Mouse (Mus musculus): ENCODE measurements around the gene Erg.
A peak's percentile ranks its signal among the peaks of the same experiment; 100 is the strongest.

Erg gene

DNA sequence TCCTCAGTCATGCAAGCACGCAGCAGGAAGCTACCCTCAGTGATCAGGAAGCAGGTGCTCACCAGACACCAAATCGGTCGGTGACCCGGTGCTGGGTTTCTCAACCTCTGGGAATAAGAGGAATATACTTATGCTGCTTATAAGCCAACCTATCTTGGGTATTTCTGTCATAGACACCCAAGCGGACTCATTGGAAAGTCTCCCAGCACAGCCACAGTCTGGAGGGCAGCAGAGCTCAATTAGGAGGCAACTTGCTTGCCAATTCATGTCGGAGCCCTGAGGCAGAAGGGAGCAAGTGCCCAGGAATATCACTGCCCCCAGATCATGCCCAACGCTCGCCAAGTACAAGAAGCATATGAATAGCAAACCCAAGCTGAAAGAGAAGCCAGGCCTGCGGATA lies 184.5 kb downstream of the Erg start:
- no peak for DNase-seq (ENCODE audit: low read depth in 1 of 2, low spot score in 2 of 2)

DNA sequence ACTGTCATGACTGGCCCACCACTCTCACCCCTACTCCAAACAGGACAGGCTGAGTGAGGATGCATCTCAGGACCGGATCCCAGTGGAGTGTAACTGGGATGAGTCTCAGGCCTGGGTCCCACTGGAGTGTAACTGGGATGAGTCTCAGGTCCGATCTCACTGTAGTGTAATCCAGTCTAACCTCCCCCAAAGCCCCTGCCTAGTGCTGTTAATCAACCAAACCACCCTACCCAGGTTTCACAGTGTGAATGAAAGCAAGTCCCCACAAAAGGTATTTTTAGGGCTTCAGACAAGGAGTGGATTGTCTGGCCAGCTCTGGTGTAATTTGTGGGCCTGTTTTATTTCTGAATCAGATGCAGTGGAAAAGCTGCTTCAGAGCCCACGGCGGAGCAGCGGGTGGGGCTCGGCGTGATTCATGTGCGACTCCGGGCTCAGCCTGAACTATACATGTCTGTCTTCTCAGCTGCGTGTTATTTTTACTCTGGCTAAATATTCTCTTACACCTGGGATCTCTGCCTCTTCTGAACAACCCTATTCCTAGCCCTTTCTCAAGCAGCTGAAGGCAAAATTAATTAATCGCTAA lies 187.5 kb downstream of the Erg start:
- DNase-seq (ENCODE audit: low read depth in 1 of 2, low spot score in 2 of 2): no peak

GRCm38 (mm10) chr16:95390787-95391186 lies 195.6 kb downstream of the Erg start:
- DNase-seq (ENCODE audit: low read depth in 1 of 2, low spot score in 2 of 2): no peak

DNA sequence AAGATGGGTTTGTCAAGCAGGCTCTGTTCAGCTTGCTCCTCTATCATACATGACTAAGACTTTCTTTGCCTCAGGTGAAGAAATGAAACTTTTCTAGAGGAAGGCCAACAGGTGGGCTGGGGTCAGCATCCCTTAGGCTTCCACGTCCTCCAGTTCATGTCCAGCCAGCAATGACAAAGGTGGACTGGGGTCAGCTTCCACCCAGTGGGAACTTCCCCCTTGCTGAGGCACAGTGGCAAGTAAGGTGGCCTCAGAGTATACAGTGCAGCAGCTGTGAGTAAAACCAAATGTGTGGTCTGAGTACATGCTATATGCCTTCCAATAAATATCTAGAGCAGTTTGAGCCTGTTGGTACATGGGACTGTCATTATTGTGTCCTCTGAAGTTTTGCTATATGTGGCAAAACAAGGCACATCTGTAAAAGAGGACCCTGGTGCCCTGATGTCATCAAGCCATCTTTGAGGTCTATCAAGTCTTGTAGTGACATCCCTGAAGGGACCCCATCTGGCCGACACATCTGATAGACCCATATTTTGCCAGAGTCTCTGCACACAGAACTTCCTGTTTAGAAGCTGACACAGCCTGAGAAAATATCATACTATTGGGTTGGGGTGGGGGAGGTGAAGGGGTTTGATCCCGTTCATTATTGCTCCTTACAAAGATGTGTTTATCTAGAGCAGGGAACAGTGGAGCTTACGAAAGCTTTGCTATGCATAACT lies 197.4 kb downstream of the Erg start:
- no peak for DNase-seq (ENCODE audit: low read depth in 1 of 2, low spot score in 2 of 2)

GRCm38 (mm10) chr16:95388292-95388691 lies 198.1 kb downstream of the Erg start:
- DNase-seq (ENCODE audit: low read depth in 1 of 2, low spot score in 2 of 2): no peak

DNA sequence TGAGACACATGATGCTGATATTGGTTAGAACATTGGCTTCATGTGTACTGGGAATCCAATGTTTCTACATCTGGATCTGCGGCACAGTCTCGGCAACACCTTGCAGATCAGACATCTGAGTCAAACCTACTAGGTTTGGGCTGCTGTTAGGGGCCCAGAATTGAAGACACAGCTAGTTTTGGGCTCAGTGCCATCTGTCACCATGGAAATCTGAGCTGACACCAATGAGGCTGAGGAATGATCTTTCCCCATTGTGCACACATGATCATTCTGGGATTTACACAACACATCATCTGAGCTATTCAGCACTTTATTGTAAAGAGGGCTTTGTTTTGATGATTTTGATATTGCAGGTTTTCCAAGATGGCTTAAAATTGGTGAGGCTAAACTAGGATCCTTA lies 199.4 kb downstream of the Erg start:
- DNase-seq (ENCODE audit: low read depth in 1 of 2, low spot score in 2 of 2): no peak

DNA sequence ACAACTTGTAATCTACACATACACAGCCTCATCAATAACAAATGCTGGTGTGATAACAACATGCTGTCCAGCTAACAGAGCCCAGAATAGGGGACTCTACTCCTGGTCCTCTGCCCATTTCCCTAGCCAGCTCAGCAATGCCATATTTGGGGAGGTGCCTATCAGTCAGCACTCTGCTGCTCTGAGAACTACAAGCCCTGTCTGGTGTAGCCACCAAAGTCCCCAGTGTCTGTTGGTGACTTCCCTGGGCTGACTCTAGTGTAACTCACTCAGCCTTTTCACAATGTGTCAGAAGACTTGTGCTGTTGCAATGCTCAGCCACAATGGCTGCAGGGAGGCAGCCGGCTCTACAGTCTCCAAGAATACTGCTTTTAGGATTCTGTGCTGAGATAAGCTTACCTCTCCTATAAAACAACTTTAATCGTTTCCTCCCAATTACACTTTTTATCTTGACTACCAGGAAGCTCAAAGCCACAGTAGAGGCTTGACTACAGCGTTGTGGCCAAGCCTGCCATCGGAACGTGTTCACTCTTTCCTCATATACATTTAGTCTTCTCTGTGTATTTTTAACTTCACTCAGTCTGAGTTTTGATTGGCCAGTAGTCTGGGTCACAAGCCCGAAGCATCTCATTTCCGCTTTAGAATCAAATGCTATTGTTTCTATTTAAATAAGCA lies 201.0 kb downstream of the Erg start:
- DNase-seq (ENCODE audit: low read depth in 1 of 2, low spot score in 2 of 2): no peak

- DNase-seq (ENCODE audit: low read depth in 1 of 2, low spot score in 2 of 2): peak in 1 of 2 experiments; percentile 42
These were observed 201.7 kb downstream of the Erg start for GRCm38 (mm10) chr16:95384590-95385148.

DNA sequence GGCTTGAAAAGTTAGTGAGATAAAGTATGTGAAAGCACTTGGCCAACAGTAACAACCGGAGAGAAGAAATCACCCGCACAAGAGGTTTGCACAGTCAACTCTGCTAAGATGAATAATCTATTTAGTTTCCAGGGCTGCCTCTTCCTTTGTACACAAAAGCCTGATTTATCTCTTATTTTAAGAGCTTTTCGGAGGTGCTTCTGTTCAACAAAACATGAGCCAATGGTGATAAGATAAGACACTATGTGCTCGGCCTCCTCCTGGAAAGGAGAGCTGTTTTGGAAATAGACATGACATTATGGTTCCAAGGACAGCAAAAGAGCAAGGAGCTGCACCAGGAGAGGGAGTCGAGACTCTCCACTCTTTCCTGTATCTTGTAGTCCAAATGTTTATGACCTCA lies 204.1 kb downstream of the Erg start:
- DNase-seq (ENCODE audit: low read depth in 1 of 2, low spot score in 2 of 2): no peak

DNA sequence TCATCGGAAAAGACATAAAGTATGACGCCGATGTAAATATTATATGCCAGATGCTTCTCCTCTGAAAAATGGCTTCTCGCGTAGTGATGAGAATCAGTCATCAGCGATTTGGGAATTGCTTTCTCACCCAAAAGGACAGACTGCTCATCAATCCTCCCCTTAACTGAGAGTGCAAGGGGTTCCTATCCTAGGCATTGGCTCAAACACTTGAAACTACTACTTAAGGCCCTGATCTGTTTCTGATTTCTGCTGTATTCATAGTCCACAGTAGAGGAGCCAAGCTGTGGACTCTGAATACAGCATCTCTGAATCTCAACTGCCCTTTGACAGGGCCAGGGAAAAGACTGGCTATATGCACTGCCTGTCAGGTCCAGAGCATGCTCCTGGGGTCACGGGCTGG lies 209.6 kb downstream of the Erg start:
- DNase-seq (ENCODE audit: low read depth in 1 of 2, low spot score in 2 of 2): no peak

- no peak for DNase-seq (ENCODE audit: low read depth in 1 of 2, low spot score in 2 of 2)
These were observed 210.0 kb downstream of the Erg start for GRCm38 (mm10) chr16:95376364-95376763.

DNA sequence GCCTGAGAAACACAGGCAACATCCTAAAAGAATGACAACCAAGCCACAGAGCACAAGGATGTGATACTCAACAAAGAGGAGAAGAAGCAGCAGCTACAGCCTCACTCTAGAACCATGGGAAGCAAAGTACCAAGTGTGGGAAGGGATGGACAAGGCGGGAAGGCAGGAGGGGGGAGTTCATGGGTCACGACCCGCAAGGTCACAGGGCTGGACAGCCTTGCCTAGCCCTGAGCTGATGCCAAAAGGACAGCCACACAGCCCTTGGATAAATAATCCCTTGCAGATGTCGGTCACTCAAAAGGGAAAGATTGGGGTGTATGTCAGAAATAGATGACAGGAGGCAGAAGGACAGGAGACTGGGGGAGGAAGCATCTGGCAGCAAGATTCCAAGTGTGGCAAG lies 211.7 kb downstream of the Erg start:
- no peak for DNase-seq (ENCODE audit: low read depth in 1 of 2, low spot score in 2 of 2)

DNA sequence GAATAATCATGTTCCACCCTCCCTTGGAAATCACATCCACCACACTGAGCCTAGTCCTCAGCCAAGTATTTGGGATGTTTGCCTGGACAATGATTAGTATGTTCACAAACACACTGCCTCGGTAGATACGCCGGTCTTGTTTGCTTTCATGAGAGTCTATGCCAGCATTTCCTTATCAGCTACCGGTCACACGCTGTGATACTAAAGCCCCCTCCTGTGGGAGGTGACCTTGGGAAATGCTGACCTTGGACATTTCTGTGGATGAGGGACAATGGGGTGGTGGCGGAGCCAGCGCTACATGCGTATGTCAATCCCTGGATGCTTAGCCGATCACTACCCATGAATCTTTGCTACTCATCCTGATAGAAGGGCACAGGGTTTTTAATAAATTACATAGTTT lies 213.4 kb downstream of the Erg start:
- DNase-seq (ENCODE audit: low read depth in 1 of 2, low spot score in 2 of 2): no peak

DNA sequence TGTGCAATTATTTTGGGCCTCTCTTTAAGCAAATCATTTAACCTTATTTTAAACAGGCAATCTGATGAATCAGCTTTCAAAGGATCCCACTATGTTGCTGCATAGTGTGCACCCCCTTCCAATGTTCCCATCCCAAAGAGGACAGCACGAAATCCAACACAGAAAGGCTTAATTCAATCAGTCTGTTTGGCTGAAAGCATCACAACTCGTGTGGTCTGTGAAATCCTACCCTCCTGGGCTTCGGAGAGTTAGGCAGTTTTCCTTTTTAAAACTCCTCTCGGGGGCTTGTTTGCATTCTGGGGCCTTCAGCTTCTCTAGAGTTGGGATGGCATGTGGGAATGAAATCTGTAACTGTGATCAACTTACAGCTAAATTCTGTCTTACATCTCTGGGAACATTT lies 214.7 kb downstream of the Erg start:
- no peak for DNase-seq (ENCODE audit: low read depth in 1 of 2, low spot score in 2 of 2)

GRCm38 (mm10) chr16:95366989-95367765 lies 219.2 kb downstream of the Erg start:
- DNase-seq (ENCODE audit: low read depth in 1 of 2, low spot score in 2 of 2): no peak

- no peak for DNase-seq (ENCODE audit: low read depth in 1 of 2, low spot score in 2 of 2)
These were observed 221.2 kb downstream of the Erg start for GRCm38 (mm10) chr16:95365214-95365613.

DNA sequence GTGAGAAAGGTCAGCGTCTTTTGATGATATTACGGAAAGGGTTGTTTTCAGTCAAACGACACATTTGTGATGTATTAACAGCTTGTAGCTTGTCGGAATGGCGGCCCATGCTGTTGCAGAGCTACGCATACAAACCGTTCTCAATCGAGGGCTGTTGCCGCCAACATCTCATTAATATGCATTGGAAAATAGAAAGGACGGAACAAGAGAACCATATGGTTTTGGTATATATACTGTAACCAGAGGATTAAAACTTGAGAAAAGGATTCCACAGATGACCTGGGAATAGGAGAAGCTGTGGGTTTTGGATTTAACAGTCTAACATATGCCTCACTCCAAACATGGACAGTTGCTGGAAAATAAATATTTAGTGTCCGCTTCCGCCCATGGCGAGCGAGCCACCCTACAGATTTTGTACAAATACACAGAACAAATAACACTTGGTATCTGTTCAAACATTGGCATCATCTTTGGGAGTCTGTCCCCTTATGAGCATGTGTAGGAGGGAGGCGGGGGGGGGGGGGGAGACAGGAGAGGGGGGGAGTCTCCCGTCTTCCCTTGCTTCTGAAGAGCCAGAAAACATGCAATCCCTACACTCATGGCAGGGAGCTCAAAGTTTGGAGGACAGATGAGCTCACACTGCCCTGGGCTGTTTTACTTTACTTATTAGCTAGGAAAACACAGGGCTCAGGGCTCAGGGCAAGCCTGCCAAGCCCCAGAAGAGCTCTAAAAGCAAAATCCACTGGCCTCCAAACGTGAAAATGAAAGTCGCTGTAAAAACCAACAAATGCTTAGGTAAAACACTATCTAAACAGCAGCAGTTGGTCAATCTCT lies 222.5 kb downstream of the Erg start:
- no peak for DNase-seq (ENCODE audit: low read depth in 1 of 2, low spot score in 2 of 2)

GRCm38 (mm10) chr16:95361950-95362349 lies 224.4 kb downstream of the Erg start:
- no peak for DNase-seq (ENCODE audit: low read depth in 1 of 2, low spot score in 2 of 2)

GRCm38 (mm10) chr16:95360940-95361489 lies 225.4 kb downstream of the Erg start:
- no peak for DNase-seq (ENCODE audit: low read depth in 1 of 2, low spot score in 2 of 2)

DNA sequence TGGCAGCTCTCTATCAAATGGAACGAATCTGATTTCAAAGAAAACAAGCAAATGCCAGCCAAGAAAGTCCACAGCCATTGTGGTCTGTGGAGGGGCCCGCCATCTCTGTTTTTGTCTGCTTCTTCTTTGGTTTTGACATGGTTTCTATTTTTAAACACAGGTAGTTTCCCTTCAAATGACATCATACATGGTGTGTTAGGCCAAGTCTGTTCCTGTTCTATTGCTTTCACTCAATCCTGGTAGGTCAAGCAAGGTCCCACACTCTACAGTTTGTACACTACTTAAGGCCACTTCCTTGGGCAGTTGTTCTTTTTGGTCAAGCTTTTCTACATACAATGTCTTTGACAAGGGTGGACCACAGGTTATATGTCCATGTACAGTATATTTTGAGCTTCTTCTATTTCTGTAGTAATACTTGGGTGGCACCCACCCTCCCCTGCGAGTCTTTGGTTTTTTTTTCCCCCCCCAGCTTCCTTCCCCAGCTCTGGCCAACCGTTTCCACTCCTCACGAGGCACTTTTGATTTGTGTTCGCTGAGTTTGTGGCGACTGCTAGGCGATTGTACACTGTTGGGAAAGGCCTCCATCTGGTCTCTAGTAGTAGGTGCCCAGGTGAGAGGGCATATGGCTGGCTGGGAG lies 226.1 kb downstream of the Erg start:
- DNase-seq (ENCODE audit: low read depth in 1 of 2, low spot score in 2 of 2): no peak
